Mouse (Mus musculus): ENCODE results near the gene Nup205.
"Not testable (repeated sequence)": the region's sequence is repeated elsewhere in the genome, so short reads cannot be mapped to it uniquely, and the experiment has no call there.

Nup205 gene

DNA sequence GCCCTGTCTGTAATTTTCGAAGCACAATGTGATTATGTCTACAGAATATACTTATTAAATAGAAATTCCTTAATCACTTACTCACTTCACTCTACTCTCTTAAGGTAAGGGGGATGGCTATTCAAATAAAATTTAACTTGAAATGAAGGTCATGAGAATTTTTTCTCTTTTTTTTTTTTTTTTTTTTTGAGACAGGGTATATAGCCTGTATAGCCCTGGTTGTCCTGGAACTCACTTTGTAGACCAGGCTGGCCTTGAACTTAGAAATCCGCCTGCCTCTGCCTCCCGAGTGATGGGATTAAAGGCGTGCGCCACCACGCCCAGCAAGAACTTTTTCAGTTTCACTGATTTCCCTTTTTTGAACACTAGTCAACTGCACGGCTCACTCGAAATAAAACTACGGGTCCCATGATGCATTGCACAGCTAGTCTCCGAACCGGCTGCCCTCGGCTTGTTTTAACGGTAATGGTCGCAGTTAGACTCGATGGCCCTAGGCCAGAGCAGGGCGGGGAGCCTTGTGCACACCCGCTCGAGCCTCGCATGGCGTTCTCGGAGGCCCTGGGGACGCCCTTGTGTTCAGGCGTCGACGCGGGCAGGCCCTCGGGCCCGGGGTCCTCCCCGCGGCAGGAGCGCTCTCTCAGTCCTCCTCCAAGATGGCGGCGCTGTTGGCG lies at the start of gene Nup205:
Gene Nup205 (plus strand): TSS at position 443 of the 671 bp plus-strand sequence.
- peak; percentile 96 for DNase-seq (ENCODE audit: low read depth, low spot score)

- peak; percentile 63 for DNase-seq (ENCODE audit: low read depth, low spot score)
These were observed 44.4 kb upstream of the Nup205 start for GRCm38 (mm10) chr6:35132806-35133205.

DNA sequence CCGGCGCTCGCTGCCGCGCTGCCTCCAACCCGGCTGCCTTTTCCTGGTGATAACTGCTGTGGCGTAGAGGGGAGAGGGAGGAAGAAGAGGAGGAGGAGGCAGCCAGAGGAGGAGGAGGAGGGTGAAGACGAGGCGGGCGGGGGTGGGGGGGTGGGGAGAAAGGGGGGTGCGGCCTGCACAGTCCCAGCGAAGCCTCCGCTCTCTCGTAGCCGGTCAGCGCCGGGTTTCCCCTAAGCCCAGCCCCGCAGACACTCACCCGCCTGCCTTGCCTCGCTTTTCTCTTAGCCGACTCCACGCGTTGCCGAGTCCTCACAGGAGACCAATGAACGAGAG lies 44.0 kb upstream of the Nup205 start:
- no peak for DNase-seq (ENCODE audit: low read depth, low spot score)

DNA sequence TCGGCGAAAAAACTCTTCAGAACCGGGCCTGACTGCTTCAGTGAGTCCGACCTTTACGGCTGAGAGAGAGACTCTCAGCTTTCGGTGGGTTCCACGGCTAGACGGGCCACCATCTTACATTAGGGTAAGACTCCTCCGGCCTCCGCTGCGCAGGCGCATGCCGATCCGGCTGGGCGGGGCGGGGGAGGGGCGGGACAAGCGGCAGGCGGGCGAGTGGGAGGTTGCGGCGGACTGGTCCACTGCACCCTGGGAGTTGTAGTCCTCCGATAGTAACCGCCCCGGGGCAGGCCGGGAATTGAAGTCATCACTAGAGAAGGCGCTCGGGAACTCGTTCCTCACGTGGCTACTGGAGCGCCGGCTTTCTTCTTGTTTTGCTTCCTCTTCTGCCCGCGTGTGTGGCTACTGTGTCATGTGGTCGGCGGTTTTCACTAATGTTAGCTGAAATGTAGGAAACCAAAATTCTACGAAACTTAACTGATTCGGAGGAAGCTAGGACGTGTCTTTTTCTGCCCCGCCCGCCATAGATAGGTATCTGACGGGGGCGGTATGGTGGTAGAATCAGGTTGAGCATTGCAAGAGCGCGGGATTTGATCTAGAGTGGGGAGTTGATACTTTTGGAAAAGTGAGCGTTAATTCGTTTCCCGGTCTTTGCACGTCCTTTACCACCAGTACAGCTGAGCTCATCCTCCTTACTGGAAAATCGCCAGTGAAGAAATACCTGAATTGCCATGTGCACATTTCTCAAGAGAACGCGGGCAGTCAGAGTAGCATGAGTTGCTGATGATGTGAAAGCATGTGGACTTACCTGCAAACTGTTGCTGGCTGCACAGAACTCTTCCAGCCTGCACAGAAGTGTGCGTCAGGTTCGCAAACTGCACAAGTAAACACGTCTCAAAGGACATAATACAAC lies 43.4 kb upstream of the Nup205 start, which contains the start of gene Cnot4:
Gene Cnot4 (minus strand): TSS at position 146 of the 910 bp plus-strand sequence.
- peak; percentile 99 for DNase-seq (ENCODE audit: low read depth, low spot score)

- DNase-seq (ENCODE audit: low read depth, low spot score) = no peak
These were observed 42.4 kb upstream of the Nup205 start for GRCm38 (mm10) chr6:35134844-35135243.

DNA sequence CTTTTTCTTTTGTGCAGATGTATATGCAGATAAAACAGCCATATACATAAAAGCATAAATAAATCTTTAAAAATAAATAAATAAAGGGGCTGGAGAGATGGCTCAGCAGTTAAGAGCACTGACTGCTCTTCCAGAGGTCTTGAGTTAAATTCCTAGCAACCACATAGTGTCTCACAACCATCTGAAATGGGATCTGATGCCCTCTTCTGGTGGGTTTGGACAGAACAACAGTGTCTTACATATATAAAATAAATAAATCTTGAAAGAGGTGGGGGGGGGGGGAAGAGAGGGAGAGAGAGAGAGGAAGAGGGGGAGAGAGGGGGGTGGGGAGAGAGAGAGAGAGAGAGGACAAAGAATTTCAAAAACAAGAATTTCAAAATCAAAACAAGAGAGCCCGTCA lies 36.9 kb upstream of the Nup205 start:
- no peak for DNase-seq (ENCODE audit: low read depth, low spot score)

DNA sequence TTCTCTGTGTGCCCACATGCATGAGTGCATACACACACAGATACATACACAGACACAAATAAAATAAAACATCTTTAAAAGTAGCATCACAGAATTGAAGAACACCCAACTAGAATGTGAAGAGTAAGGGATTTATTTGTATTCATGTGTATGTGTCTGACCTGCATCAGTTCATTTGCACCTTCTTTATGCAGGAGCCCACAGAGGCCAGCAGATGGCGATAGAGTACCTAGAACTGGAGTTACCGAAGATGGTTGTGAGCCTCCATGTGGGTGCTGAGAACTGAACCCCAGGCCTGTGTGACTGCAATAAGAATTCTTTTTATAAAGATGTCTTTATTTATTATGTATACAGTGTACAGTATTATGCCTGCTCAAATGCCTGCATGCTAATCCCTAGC lies 31.7 kb upstream of the Nup205 start:
- peak; percentile 32 for DNase-seq (ENCODE audit: low read depth, low spot score)

DNA sequence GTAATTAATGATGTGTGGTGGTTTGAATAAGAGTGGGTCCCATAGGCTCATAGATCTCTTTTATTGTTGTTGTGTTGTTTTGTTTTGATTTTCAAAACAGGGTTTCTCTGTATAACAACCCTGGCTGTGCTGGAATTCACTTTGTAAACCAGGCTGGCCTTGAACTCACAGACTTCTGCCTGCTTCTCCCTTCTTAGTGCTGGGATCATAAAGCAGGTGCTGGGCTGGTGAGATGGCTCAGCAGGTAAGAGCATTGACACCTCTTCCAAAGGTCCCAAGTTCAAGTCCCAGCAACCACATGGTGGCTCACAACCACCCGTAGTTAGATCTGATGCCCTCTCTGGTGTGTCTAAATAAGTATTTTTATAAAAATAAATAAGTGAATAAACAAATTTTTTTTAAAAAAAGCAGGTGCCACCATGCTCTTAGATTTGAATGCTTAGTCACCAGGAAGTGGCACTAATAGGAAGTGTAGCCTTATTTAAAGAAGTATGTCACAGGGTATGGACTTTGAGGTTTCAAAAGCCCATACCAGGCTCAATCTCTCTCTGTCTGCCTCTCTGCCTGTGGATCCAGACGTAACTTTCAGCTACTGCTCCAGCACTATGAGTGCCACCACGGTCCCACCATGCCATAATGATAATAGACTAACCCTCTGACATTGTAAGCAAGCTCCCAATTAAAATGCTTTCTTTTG lies 29.3 kb upstream of the Nup205 start:
- DNase-seq (ENCODE audit: low read depth, low spot score) = peak; percentile 22

DNA sequence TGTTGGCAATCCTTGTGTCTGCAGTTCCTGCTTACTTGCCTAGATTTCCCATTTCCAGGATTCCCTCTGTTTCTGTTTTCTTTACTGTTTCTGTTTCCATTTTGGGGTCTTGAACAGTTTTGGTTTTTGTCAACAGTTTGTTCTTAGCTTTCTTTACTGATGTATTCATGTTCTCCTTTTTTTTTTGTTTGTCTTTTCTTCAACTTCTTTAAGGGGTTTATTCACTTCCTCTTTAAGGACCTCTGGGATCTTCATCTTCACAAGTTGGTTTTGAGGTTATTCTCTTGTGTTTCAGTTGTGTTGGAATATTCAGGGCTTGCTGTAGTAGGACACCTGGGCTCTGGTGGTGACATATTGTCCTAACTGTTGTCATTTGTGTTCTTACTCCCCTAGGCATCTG lies 22.7 kb upstream of the Nup205 start:
- DNase-seq (ENCODE audit: low read depth, low spot score) = no peak

DNA sequence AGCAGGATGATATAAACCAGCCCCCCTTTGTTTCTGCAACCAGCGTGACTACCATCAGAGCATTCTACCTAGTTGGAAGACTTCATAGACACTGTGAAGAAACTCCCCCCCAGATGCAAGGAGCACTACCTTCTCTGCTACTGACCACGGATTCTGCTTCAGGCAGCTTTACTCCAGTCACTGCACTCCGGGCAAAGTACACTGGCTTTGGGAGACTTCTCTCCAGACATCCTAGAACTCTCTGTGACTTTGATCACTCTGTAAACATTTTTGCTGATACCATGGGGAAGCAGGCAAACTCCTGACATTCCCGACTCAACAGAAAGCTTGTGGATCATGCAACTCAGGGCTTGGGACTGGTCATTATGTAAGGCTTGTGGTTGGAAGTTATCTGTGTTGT lies 8.0 kb upstream of the Nup205 start:
- no peak for DNase-seq (ENCODE audit: low read depth, low spot score)

DNA sequence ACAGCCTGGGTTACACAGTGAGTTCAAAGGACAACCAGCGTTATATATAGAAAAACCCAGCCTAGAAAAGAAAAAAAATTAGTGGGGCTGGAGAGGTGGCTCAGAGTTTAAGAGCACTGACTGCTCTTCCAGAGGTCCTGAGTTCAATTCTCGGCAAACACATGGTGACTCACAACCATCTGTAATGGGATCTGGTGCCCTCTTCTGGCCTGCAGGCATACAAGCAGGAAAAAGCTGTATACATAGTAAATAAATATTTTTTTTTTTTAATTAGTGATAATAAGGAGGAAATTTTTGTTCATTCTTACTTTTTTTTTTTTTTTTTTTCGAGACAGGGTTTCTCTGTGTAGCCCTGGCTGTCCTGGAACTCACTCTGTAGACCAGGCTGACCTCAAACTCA lies 5.2 kb upstream of the Nup205 start:
- not testable (repeated sequence) for DNase-seq (ENCODE audit: low read depth, low spot score)

DNA sequence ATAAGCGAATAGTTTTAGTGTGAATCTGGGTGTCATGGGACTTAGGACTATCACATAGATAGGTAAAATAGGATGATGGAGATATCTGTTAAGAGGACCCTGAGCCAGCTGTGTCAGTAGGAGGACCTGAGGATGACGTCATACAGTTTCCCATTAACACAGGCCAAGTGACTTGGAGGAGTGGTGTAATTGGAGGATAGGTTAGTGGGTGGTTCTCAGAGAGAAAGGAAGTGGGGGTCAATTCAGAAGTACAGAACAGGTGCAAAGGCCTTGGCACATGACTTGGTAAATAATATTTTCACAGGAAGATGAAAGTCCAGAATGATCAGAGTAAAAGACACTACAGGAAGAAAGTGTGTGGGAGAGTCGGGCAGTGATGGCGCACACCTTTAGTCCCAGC lies 4.0 kb upstream of the Nup205 start:
- DNase-seq (ENCODE audit: low read depth, low spot score) = peak; percentile 36

DNA sequence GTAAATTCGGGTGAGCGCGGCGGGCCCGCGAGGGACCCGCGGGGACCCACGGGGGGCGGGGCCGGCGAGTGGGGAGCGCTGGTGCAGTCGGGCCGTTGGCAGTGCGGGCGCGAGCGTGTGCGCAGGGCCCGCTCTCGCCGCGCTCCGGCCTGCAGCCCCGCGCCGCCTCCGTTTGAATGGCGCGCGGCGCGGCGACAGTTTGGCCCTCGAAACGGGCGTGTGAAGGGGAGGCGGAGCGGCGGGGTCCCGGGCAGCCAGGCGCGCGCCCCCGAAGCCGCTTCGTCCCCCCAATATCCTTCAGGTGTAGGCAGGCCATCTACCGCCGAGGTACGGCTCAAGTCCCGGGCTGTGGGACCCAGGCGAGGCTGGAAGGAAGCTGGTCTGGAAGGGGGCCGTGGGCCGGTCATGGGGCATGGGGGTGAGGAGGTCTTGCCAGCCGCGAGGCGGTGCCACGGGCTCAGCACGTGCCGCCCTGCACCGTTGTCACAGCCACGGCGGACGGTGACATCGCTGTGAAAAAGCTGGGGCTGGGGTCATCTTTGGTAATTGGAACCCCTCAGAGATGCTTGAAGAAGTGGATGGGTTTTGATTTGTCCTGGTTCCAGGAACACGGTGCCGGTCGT lies 540 bp downstream of the Nup205 start:
- DNase-seq (ENCODE audit: low read depth, low spot score) = peak; percentile 81

DNA sequence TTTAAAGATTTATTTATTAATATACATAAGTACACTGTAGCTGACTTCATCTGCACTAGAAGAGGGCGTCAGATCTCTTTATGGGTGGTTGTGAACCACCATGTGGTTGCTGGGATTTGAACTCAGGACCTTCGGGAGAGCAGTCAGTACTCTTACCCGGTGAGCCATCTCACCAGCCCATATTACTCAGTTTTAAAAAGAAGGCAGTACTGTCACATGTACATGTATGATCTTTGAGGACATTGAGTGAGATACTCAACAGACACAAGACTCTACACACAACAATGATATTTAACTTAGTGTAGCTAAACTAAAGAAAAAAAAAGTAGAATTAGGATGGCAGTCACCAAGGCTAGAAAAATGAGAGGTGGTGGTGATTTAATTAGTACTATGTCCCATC lies 2.1 kb downstream of the Nup205 start:
- DNase-seq (ENCODE audit: low read depth, low spot score) = not testable (repeated sequence)

- DNase-seq (ENCODE audit: low read depth, low spot score) = no peak
These were observed 7.6 kb downstream of the Nup205 start for GRCm38 (mm10) chr6:35184781-35185180.

DNA sequence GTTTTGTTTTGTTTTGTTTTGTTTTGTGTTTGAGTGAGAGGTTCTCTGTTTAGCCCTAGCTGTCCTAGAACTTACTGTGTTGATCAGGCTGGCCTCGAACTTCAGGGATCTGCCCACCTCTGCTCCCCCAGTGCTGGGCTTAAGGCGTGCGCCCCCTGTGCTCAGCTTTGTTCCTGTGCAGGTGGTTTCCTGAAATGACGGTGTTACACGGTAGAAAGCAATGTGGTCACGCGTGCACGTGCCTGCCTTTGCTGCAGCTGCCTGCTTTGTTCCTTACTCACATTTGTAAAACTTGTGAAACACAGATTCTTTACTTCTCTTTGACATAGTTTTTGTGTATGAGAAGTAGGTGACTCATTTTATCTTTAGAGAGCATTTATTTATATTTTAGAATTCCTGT lies 14.0 kb downstream of the Nup205 start:
- DNase-seq (ENCODE audit: low read depth, low spot score) = peak; percentile 41

- no peak for DNase-seq (ENCODE audit: low read depth, low spot score)
These were observed 48.5 kb downstream of the Nup205 start for GRCm38 (mm10) chr6:35225696-35226095.

- no peak for DNase-seq (ENCODE audit: low read depth, low spot score)
These were observed 52.2 kb downstream of the Nup205 start for GRCm38 (mm10) chr6:35229415-35229814.

- no peak for DNase-seq (ENCODE audit: low read depth, low spot score)
These were observed 59.0 kb downstream of the Nup205 start for GRCm38 (mm10) chr6:35236108-35236785.

GRCm38 (mm10) chr6:35243252-35243651 lies 66.0 kb downstream of the Nup205 start:
- DNase-seq (ENCODE audit: low read depth, low spot score) = no peak

DNA sequence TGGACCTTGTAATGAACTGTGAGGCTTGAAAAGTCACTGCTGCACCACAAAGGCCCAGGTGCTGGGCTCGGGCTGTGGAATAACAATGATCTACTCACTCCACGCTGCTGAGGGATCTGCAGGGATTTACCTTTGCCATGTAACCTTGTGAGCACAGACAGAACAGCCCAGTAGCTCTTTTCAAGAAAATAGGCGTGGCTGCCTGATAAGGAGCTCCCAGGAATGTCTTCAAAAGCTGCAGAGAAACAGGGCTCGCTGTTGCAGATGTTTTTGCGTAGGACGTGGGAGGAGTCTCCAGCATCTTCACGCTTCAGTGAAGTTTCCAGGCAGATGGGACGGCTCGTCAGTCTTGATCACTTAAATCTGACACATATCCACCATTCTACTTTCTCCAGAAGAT lies 66.8 kb downstream of the Nup205 start:
- no peak for DNase-seq (ENCODE audit: low read depth, low spot score)

Measured in A20 (cell line).